Mouse (Mus musculus) C2C12 (cell line): ENCODE measurements around the gene Cdsn. TPM values are rescaled to one million over a fixed set of nuclear protein-coding genes. Genes with fewer than 3 reads are reported as not detected.
A peak's percentile ranks its signal among the peaks of the same experiment; 100 is the strongest.

Source experiments
- H3K27me3 ChIP-seq: one replicate; pipeline ENCODE4 v1.6.1; 2011; ENCODE audit not compliant: control insufficient read depth, insufficient read depth, insufficient read length
- H3K36me3 ChIP-seq: one replicate; pipeline ENCODE4 v1.6.1; 2011; ENCODE audit not compliant: control insufficient read depth, insufficient read depth
- H3K4me3 ChIP-seq: one replicate; pipeline ENCODE4 v1.5.1; 2011; ENCODE audit warnings: mild to moderate bottlenecking, control low read depth; ENCODE audit not compliant: poor library complexity, insufficient read depth, severe bottlenecking
- H3K79me2 ChIP-seq: one replicate; pipeline ENCODE4 v1.6.1; 2011; ENCODE audit not compliant: control insufficient read depth, insufficient read depth
- H3K79me3 ChIP-seq: one replicate; pipeline ENCODE4 v1.6.1; 2011; ENCODE audit warnings: low read depth, control low read depth
- H3ac ChIP-seq: one replicate; pipeline ENCODE3; 2011; ENCODE audit warnings: low read depth; ENCODE audit not compliant: control insufficient read depth, insufficient read length
- CEBPB ChIP-seq: IDR thresholded peaks from one replicate; pipeline ENCODE4 v1.6.1; 2011; ENCODE audit warnings: low read depth, mild to moderate bottlenecking, control low read depth, moderate library complexity
- CTCF ChIP-seq: IDR thresholded peaks from one replicate; pipeline ENCODE4 v1.5.1; 2011; ENCODE audit not compliant: control insufficient read depth, insufficient read depth, insufficient read length
- FOSL1 ChIP-seq: IDR thresholded peaks from one replicate; pipeline ENCODE4 v1.8.0; 2011; ENCODE audit warnings: mild to moderate bottlenecking, low read length; ENCODE audit not compliant: poor library complexity, insufficient read depth, severe bottlenecking
- MAX ChIP-seq: IDR thresholded peaks from one replicate; pipeline ENCODE4 v1.6.1; 2011; ENCODE audit warnings: mild to moderate bottlenecking, control low read depth
- MYOD1 ChIP-seq: IDR thresholded peaks from one replicate; pipeline ENCODE4 v1.6.1; 2011; ENCODE audit warnings: low read depth; ENCODE audit not compliant: control insufficient read depth, insufficient read length
- MYOG ChIP-seq: IDR thresholded peaks from one replicate; pipeline ENCODE4 v1.6.1; 2011; ENCODE audit not compliant: control insufficient read depth, insufficient read length; ENCODE audit errors: extremely low read depth
- USF1 ChIP-seq: IDR thresholded peaks from one replicate; pipeline ENCODE4 v1.6.1; 2011; ENCODE audit warnings: low read depth, mild to moderate bottlenecking, control low read depth, moderate library complexity
- long read RNA-seq, 2 experiments: library from polyadenylated mRNA; unstranded; transcript quantifications; one replicate each; pipeline ENCODE4 v2.0.0; 2019 to 2020
- polyA plus RNA-seq: library from polyadenylated mRNA; unstranded; fragments of >200 nt; fragmentation: generic; extraction: Trizol; gene quantifications from one replicate; pipeline ENCODE4 v1.2.1, GENCODE M21; 2012; ENCODE audit warnings: missing spikeins

Gene Cdsn
- polyA plus RNA-seq = 2.0 TPM
- long read RNA-seq, experiment 1, transcript Cdsn-201 (2 exons, 2,678 nt) = major isoform, 5 of 7 reads
- long read RNA-seq, experiment 1, partial matches to known transcripts = 2 of 7 reads
- long read RNA-seq, experiment 1, other reads (novel, unspliced or antisense) = 0 of 7 reads
- long read RNA-seq, experiment 2, transcript Cdsn-201 (2 exons, 2,678 nt) = major isoform, 13 of 13 reads
- long read RNA-seq, experiment 2, partial matches to known transcripts = 0 of 13 reads
- long read RNA-seq, experiment 2, other reads (novel, unspliced or antisense) = 0 of 13 reads

DNA sequence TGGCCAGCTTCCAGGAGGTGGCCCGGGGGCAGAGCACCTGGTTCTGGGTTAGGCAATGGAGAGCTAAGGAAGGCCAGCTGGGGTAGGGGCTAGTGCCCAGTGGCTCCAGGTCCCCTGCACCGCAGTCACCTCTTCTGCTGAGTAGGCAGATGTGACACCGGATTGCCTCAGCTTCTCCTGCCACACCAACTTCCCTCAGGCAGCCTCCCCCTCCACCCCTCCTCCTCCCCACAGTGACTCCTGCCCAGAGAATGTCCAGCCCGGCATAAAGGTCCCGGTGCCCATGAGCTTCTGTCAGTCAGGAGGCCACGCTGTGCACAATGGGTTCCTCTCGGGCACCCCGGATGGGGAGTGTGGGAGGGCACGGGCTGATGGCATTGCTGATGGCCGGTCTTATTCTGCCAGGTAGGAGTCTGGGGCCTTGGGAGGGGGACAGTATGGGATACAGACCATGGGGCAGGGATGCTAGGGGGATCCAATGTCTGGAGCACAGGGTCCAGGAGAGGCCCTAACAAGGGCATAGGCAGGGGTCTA is at the start of gene Cdsn:
TSS of gene Cdsn (plus strand) at position 248 of the 534 bp plus-strand sequence.
- no peak for TF ChIP-seq CTCF
- Histone ChIP-seq H3ac (peak within 1 kb of the TSS; percentile 15), H3K27me3 (no peaks in the 10 kb centered on the region), H3K4me3 (no peak within 1 kb of the TSS), H3K36me3 (no peaks in the 10 kb centered on the region), H3K79me3 (no peaks in the 10 kb centered on the region), H3K79me2 (no peaks in the 10 kb centered on the region)

DNA sequence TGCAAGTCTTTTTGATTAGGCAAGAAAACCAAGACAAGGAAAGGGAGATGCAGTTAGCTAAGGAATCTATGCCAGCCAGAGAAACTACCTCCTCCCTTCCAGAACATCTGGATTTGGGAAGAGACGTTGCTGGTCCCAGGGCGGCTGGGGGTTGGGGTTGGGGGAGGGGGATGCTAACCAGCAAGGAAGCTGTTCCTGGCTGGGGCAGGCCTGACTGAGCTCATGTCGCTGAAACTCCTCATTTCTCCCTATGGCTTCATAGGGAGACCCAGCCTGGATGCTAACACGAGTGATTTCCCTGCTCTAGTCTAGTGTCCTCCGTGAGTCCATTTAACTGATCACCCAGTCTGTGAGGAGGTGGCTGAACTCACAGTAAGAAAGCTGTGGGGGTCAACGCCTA is 49.7 kb upstream of the Cdsn start:
- no peaks in the 10 kb centered on the region for H3K36me3 ChIP-seq
- H3ac ChIP-seq = no peak overlapping the region
- H3K27me3 ChIP-seq = peaks cover 3% of the 10 kb centered on the region
- no peak overlapping the region for H3K4me3 ChIP-seq
- H3K79me3 ChIP-seq = no peaks in the 10 kb centered on the region
- no peaks in the 10 kb centered on the region for H3K79me2 ChIP-seq
- no peak for TF ChIP-seq USF1

DNA sequence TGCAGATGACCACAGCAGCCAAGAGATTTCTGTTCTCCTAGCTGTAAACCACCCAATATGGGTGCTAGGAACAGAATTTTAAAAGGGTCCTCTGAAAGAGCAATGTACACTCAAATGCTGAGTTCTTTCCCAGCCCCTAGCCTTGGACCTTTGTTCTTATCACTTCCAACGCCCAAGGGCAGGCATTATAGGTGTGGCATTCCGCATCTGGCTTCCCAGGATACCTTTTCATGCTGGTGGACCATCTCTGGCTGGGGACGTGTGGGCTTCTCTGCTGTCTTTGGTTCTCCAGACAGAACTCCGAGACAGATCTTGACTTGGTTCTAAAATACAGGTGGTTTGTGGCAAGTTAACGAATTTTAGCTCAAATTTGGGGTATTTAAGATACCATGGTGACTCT is 49.2 kb upstream of the Cdsn start:
- Histone ChIP-seq H3K27me3 (peaks cover 3% of the 10 kb centered on the region), H3K36me3 (no peaks in the 10 kb centered on the region), H3ac (no peak overlapping the region), H3K79me3 (no peaks in the 10 kb centered on the region), H3K79me2 (no peaks in the 10 kb centered on the region), H3K4me3 (no peak overlapping the region)
- TF ChIP-seq MAX (no peak), MYOD1 (no peak), CTCF (no peak), USF1 (no peak), CEBPB (no peak), MYOG (no peak), FOSL1 (no peak)

DNA sequence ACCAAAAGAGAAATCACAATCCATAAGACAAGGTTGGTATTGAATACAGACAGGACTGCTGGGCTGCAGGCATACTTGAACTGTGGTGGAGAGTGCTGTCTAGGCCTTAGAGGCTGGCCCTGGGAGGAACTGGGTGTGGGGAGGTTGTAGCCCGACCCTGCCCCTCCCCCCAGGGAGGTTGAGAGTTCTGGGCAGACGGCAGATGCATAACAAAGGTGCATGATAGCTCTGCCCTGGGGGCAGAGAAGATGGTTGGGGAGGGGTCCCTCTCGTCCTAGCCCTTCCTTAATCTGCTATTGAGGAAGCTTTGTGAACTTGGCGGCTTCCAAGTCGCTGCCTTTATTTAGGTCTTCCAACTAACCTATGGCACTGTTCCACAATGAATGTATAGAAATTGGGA is 48.1 kb upstream of the Cdsn start:
- Histone ChIP-seq H3K79me3 (no peaks in the 10 kb centered on the region), H3K4me3 (no peak overlapping the region), H3K36me3 (no peaks in the 10 kb centered on the region), H3K79me2 (no peaks in the 10 kb centered on the region), H3K27me3 (peaks cover 3% of the 10 kb centered on the region), H3ac (no peak overlapping the region)
- TF ChIP-seq CEBPB (no peak), FOSL1 (no peak), USF1 (no peak), MYOG (no peak), CTCF (no peak), MYOD1 (no peak), MAX (no peak)

DNA sequence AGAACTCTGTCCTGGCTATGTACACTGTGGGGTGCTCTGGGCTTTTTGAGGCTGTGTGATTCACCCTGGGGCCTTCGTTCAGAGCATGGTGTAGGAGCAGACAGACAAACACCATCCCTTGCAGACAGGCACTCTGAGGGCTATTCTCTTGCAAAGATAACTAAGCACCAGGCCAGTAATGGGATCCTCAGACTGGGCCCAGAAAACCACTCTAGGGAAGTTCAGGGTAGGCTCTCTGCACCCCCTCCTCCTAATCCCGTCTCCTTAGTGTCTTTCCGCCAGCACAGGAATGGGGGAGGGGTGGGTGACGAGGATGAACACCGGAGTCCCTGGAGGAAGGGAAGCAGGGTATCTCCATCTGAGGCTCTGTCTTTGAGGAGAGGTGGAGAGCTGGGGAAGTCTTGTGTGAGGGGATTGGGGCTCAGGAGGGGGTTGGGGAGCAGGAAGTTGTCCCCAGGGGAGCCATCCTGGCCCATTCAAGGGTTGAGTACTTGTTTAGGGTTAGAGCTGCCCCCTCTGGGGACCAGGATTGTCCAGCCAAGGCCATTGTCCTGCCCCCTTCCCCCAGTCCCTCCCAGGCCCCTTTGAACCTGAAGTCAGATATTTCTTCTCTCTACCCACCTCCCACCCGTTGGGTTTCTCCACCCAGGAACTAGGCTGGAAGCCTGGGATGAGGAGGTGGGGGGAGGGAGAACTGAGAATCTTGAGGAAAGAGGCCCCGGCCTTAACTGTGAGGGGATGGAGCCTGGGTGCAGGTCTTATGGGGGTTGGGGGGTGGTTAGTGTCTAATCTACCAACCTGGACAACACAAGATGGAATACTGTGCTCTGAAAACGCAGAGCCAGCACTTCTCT is 47.1 kb upstream of the Cdsn start:
- no peaks in the 10 kb centered on the region for H3K79me3 ChIP-seq
- H3K36me3 ChIP-seq = no peaks in the 10 kb centered on the region
- H3K27me3 ChIP-seq = peaks cover 3% of the 10 kb centered on the region
- no peak for TF ChIP-seq CTCF
- TF ChIP-seq MYOG = no peak
- TF ChIP-seq MAX = no peak
- no peak for TF ChIP-seq MYOD1
- TF ChIP-seq CEBPB = no peak
- H3K4me3 ChIP-seq = no peak overlapping the region
- no peaks in the 10 kb centered on the region for H3K79me2 ChIP-seq
- H3ac ChIP-seq = no peak overlapping the region

DNA sequence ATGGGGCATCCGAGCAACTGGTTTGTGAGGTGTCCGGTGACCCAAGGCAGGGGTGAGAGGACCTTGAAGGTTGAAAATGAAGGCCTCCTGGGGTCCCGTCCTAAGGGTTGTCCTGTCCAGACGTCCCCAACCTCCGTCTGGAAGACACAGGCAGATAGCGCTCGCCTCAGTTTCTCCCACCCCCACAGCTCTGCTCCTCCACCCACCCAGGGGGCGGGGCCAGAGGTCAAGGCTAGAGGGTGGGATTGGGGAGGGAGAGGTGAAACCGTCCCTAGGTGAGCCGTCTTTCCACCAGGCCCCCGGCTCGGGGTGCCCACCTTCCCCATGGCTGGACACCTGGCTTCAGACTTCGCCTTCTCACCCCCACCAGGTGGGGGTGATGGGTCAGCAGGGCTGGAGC is 46.2 kb upstream of the Cdsn start, which contains the start of gene Pou5f1:
TSS of gene Pou5f1 (plus strand) at position 243 of the 400 bp plus-strand sequence.
- no peak within 1 kb of the TSS for H3K4me3 ChIP-seq
- H3K27me3 ChIP-seq = peaks cover 3% of the 10 kb centered on the region
- no peaks in the 10 kb centered on the region for H3K36me3 ChIP-seq

More for the DNA sequence above, 46.2 kb upstream of the Cdsn start, which contains the start of gene Pou5f1:
- H3K79me2 ChIP-seq = no peaks in the 10 kb centered on the region
- no peak for TF ChIP-seq MYOD1
- no peak for TF ChIP-seq CEBPB
- no peak for TF ChIP-seq MYOG
- no peak for TF ChIP-seq FOSL1
- no peak for TF ChIP-seq MAX
- no peak for TF ChIP-seq USF1
- TF ChIP-seq CTCF = no peak
- H3K79me3 ChIP-seq = no peaks in the 10 kb centered on the region
- no peak within 1 kb of the TSS for H3ac ChIP-seq
